Mouse (Mus musculus): ENCODE data around the gene Trim46.
"Not testable (repeated sequence)": the region's sequence is repeated elsewhere in the genome, so short reads cannot be mapped to it uniquely, and the experiment has no call there.

Gene Trim46

DNA sequence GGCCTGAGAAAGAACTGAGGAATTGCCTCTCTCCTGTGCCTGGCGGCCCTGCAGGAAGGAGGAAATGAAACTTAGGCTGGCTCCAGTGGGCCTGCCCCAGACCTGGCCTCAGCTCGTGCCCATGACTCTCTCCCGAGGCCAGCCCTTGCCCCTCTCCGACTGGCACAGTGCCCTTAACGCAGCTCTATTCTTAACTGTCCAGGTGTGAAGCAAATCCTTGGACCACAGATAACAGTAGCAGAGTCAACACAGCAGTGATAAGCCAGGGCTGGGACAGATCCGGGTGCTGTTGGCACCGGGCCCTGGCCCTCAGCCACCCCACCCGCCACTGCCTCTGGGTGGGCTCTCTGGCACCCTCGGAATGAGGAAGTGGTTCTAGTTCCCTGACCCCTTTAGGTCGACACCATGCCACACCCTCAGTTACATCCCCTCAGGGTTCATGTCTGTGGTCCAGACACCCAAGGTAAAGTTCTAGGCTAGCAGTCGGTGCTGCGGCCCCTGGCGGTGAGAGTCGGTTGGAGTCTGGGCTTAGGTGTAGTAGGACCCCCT lies 12.5 kb downstream of the Trim46 start:
- no peak for DNase-seq (ENCODE audit: extremely low read depth, low read depth)

DNA sequence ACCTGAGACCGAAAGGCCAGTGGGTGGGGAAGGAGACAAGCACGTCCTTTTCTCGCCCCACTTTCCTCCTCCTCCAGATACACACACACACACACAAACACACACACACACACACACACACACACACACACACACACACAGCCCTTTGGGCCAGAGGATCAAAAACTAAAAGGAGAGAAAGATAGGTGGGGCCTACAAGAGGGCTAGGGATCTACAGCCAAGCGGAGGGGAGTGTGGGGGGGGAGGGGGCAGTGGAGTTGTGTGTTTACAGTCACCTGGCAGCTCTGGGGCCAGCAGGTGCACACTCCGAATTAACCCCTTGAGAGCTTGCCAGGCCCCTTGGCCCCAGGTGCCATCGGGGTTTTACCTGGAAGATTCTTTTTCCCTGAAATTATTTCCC lies 13.5 kb downstream of the Trim46 start:
- DNase-seq (ENCODE audit: extremely low read depth, low read depth) = no peak

- no peak for DNase-seq (ENCODE audit: extremely low read depth, low read depth)
Observed at GRCm38 (mm10) chr3:89231772-89232275, 14.3 kb downstream of the Trim46 start.

DNA sequence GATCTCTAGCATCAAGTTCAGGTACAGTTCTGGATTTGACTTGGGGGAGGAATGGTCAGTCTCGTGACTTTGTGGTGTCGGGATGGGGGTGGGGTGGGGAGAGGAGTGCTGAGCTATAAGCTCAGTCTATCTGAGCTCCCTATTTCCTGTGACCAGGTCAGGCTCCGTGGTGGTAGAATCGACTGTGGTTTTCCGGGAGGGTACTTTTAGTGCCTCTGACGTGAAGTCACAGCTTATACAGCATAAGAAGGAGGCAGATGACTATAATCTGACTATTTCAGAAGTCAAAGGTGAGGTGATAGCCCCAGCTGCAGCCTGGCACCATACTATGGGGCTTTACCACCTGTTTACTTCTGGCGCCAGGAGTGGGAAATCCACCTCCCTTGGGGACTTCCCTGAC lies 14.8 kb downstream of the Trim46 start:
- DNase-seq (ENCODE audit: extremely low read depth, low read depth) = no peak

- no peak for DNase-seq (ENCODE audit: extremely low read depth, low read depth)
Observed at GRCm38 (mm10) chr3:89230561-89230960, 15.5 kb downstream of the Trim46 start.

DNA sequence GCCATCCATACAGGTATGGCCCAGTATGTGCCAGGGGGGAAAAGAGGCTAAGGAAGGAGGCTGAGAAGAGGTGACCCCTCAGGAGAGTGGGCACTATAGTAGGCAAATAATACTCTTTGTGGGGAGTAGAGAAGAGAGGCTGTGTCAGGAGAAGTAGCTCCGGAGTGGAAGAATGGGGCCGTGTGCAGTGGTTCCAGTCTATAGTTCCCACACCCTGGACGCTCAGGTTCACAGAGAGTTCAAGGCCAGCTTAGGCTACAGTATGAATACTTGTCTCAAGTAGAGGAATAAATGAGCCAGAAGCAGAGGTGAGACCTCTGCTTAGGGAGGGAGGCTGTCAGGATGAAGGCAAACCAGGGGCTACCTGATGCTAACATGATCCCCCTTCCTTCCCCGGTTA lies 16.8 kb downstream of the Trim46 start:
- no peak for DNase-seq (ENCODE audit: extremely low read depth, low read depth)

- no peak for DNase-seq (ENCODE audit: extremely low read depth, low read depth)
Observed at GRCm38 (mm10) chr3:89228836-89229235, 17.3 kb downstream of the Trim46 start, which contains the start of gene Muc1. Muc1 (plus strand) TSS chr3:89229057.

GRCm38 (mm10) chr3:89228180-89228549 lies 17.9 kb downstream of the Trim46 start:
- DNase-seq (ENCODE audit: extremely low read depth, low read depth) = peak; percentile 69

DNA sequence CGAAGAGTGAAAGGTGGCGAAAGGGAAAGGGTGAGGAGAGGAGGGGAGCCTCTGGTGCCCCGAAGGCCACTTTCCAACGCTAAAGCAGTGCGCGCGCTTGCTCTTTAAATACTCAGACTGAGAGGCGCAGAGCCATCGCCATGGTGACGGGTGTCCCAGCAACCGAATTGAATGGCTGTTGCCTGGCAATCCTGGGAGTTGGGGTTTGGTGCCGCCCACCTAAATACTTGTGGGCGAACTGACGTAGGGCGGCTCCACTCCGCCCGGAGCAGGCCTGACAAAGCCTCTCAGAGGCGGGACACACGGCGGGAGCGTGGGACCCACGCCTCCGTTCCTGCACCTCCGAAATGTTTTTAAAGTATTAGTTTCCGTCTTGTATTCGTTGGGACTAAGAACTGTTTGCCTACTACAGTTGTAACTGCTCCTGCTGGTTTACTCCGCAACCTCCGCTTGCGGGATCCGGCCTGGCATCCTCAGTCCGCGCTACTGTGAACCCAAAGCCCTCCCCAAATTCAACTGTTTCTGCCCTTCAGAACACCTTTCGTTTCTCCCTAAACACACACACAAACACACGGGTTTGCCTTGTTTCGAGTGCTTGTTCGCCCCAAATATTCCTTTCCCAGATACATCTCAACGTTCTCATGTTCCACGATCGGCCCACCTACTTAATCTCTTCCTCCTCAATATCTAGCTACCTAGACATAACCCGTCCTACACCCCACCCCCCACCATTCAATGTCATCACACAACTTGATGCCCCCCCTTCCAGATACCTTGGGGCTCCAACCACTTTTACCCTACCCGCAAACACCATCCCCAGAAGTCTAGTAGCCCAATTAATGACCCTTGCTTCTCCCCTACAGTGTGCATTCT lies 18.6 kb downstream of the Trim46 start:
- DNase-seq (ENCODE audit: extremely low read depth, low read depth) = no peak

DNA sequence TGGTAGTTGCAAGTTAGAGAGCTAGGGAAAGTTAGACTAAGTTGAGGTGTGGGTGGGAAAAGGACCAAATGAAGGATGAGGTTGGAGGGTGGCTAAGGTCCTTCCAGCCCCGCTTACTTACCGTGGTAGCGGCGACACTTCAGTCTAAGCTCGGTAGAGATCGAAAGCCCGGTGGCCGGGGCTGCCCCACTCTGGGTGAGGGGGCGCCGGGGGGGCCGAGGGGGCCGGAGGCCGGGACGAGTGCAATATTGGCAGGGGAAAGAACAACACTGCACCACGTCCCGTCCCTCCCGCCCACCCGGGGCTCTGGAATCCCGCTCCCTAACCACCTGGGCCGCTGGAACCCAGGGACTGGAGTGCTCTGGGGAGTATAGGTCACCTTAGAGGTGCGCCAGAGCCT lies 19.2 kb downstream of the Trim46 start, which contains the start of gene Mtx1:
TSS of gene Mtx1 (minus strand) at position 189 of the 400 bp plus-strand sequence.
- DNase-seq (ENCODE audit: extremely low read depth, low read depth) = no peak

- DNase-seq (ENCODE audit: extremely low read depth, low read depth) = no peak
Observed at GRCm38 (mm10) chr3:89226361-89226760, 19.7 kb downstream of the Trim46 start.

GRCm38 (mm10) chr3:89225918-89226317 lies 20.2 kb downstream of the Trim46 start:
- DNase-seq (ENCODE audit: extremely low read depth, low read depth) = no peak

DNA sequence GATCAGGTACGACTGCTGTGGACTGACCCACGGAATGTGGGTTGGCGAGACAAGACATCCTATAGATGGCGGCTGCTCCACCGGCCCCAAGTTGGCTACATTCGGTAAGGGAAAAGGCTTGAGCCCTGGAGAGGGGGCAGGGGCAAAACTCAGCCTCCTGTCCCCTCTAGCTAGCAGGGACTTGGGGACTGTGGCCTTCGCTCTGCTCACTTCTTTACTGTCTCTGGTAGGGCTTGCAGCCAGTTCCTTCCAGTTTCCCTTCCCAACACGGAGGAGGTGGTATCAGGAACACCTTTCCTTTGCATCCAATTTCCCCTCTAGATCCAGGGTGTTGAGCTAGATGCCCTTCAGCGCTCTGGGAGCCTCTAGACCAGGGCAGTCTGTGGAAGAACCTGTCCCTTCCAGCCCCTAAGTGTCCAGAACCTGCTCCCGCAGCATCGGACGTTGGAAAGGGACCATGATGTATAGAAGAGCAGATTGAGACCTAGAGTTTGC lies 20.7 kb downstream of the Trim46 start:
- DNase-seq (ENCODE audit: extremely low read depth, low read depth) = no peak

GRCm38 (mm10) chr3:89224796-89225195 lies 21.3 kb downstream of the Trim46 start:
- DNase-seq (ENCODE audit: extremely low read depth, low read depth) = no peak

DNA sequence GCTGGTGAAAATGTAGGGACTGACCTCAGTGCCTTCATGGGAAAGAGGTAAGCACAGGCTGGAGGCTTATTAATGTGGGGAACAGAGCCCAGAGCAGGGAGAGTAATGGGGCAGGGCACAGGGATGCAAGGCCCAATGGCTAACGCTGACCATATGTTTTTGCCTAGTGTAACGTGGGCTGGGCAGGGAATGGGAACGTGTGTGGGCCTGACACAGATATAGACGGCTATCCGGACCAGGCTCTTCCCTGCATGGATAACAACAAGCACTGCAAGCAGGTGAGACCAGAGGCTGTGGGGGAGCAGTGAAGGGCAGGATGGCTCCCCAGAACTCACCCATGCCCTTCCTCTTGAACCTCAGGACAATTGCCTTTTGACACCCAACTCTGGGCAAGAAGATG lies 24.9 kb downstream of the Trim46 start:
- no peak for DNase-seq (ENCODE audit: extremely low read depth, low read depth)

DNA sequence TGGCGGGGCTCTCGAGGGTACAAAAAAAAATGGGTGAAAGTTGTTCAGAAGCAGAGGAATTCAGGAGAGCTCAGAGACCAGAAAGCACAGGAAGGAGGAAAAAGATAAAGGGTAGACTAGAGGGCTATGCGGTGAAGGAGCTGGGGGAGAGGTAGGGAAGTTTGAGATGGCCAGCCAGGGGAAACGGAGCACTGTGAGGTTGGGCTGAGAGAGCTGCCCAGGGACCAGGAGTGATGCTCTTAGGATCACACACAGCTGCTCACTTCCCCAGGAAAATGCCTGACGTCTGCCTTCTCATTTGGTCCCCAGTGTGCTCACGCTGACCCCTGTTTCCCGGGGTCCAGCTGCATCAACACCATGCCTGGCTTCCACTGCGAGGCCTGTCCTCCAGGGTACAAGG lies 26.6 kb downstream of the Trim46 start:
- DNase-seq (ENCODE audit: extremely low read depth, low read depth) = no peak

GRCm38 (mm10) chr3:89218271-89218670 lies 27.8 kb downstream of the Trim46 start:
- DNase-seq (ENCODE audit: extremely low read depth, low read depth) = no peak

DNA sequence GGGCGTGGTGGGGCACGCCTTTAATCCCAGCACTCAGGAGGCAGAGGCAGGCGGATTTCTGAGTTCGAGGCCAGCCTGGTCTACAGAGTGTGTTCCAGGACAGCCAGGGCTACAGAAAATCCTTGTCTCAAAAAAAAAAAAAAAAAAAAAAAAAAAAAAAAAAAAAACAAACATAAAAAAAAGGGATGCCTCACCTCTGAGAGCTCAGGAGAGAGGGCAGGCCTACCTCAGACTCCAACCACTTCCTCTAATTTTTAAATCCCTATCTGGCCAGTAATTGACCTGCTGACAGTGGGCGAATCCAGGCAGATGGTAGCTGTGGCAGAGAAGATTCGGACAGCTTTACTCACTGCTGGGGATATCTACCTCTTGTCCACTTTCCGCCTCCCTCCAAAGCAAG lies 29.7 kb downstream of the Trim46 start:
- not testable (repeated sequence) for DNase-seq (ENCODE audit: extremely low read depth, low read depth)

DNA sequence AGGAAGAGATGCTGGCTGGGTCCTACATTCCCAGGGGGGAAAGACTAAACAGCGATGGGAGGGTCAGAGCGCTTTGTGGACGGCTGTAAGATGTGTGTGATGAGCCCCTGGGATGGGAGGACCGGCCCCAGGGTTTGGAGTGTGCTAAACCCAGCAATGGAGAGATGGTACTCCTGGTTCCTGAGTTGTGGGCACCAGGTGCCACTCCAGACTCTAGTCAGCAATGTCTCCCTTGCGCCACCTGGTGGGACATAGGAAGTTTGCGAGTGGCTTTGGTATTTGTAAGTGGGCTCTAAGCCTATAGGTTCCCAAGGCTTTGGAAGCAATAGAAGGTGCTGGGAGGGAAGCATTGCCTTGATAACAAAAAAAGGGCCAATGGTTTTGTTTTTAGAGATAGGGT lies 30.3 kb downstream of the Trim46 start:
- peak; percentile 87 for DNase-seq (ENCODE audit: extremely low read depth, low read depth)

GRCm38 (mm10) chr3:89214681-89215411 lies 31.3 kb downstream of the Trim46 start, which contains the start of gene Thbs3:
Thbs3 (plus strand) TSS chr3:89215180.
- DNase-seq (ENCODE audit: extremely low read depth, low read depth) = no peak

DNA sequence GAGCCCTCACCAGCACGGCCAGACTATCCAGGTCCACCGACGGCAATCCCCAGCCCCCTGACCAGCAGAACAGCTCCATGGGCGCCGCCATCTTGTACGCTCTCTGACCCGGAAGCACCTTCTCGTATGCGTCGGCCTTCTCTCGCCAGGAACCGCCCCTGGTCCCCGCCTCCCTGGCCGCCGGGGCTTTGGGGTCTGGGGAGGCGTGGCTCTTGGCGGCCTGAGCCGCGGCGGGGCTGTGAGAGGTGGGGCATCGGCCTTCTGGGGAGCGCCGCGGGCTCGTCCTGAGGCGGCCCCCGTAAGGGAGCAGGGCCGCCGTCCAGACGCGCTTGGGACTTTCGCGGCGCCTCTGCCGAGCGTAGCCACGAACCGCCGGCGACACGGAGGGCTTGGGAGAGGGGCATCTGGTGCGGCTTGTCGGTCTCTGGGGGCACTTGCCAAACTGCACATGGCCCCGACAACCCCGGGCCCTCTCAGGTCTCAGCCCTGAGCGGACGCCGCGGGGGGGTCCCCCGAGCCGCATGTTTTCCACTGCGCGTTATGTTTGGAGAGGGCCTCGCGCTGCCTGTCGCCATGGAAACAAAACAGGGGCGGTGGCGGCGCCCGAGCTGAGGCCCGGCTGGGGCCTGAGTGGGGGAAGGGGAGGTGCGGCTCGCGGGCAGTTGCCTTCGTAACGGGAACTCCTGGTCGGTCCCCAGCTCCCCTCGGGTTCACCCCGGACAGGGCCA lies 32.1 kb downstream of the Trim46 start:
- DNase-seq (ENCODE audit: extremely low read depth, low read depth) = peak; percentile 86

All from MEL-GATA-1-ER (cell line).